Mouse (Mus musculus) lung, embryonic 15.5 days (tissue): Measurements from ENCODE around the gene Pde6d. TPM values are rescaled to one million over a fixed set of nuclear protein-coding genes. Genes with fewer than 3 reads are reported as not detected.
"Not testable (repeated sequence)": the region's sequence is repeated elsewhere in the genome, so short reads cannot be mapped to it uniquely, and the experiment has no call there.

Source experiments
- ATAC-seq: fragments of 200-750 bp; cut with Nextera tagmentation; 2 replicates; pipeline ENCODE4 v1.8.0; 2017; ENCODE audit warnings: moderate number of reproducible peaks, borderline replicate concordance; ENCODE audit not compliant: low FRiP score, low TSS enrichment; ENCODE audit errors: extremely low read depth
- H3K27ac ChIP-seq: fragments of 300-500 bp; sonication (generic); 2 replicates; pipeline ENCODE4 v1.5.1; 2015; ENCODE audit warnings: moderate library complexity, mild to moderate bottlenecking, inconsistent platforms
- H3K27me3 ChIP-seq: fragments of 300-500 bp; sonication (generic); 2 replicates; pipeline ENCODE4 v1.6.1; 2015; ENCODE audit warnings: inconsistent platforms
- H3K36me3 ChIP-seq: fragments of 300-500 bp; sonication (generic); 2 replicates; pipeline ENCODE4 v1.6.1; 2015; ENCODE audit warnings: inconsistent platforms
- H3K4me1 ChIP-seq: fragments of 300-500 bp; sonication (generic); 2 replicates; pipeline ENCODE4 v1.6.1; 2015; ENCODE audit warnings: inconsistent platforms
- H3K4me2 ChIP-seq: fragments of 300-500 bp; sonication (generic); 2 replicates; pipeline ENCODE4 v1.6.1; 2015; ENCODE audit warnings: inconsistent platforms, mild to moderate bottlenecking, moderate library complexity
- H3K4me3 ChIP-seq: fragments of 300-500 bp; sonication (generic); 2 replicates; pipeline ENCODE4 v1.5.1; 2015; ENCODE audit warnings: mild to moderate bottlenecking, inconsistent platforms
- H3K9ac ChIP-seq: fragments of 300-500 bp; sonication (generic); 2 replicates; pipeline ENCODE4 v1.6.1; 2015; ENCODE audit warnings: inconsistent platforms
- H3K9me3 ChIP-seq: fragments of 300-500 bp; sonication (generic); 2 replicates; pipeline ENCODE4 v1.6.1; 2016; ENCODE audit warnings: inconsistent platforms
- WGBS: fragments of 180-500 bp; shearing (Covaris S2); methylation state at CpG from one replicate; pipeline ENCODE4 v1.1.7; 2015; 5-methylcytosine and 5-hydroxymethylcytosine counted together
- polyA plus RNA-seq: library from polyadenylated mRNA; unstranded; fragments of >200 nt; fragmentation: Nextera tagmentation; extraction: Ambion mirVana; gene quantifications from 2 replicates; pipeline ENCODE4 v1.2.1, GENCODE M21; 2015

The Pde6d gene
- polyA plus RNA-seq, 1 experiment from 2014 or later, result 64.4 TPM

DNA sequence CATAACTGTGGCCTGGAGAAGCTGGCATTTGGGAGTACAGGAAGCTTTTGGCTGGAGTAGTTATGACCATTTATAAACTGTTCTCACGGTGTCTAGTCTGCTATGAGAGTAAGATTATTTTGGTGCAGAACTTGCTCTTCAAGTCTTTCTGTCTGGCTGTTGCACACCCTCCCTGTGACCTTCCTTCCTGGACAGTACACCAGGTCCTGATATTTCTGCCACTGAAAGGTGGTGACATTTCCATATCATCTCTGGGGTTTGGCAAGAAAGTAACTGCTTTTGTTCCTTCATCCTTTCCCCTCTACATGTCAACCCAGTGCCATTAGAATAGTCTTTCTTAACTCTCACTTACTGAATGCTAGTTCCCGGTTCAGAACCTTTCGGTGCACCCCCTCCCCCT, 23.2 kb downstream of the Pde6d start:
- Histone ChIP-seq H3K27ac (no peak overlapping the region), H3K36me3 (peaks cover 17% of the 10 kb centered on the region)
- ATAC-seq, result no peak

GRCm38 (mm10) chr1:86557872-86558271, 24.6 kb downstream of the Pde6d start:
- Histone ChIP-seq H3K9ac (no peak overlapping the region), H3K27ac (no peak overlapping the region), H3K27me3 (no peaks in the 10 kb centered on the region), H3K9me3 (no peaks in the 10 kb centered on the region), H3K4me3 (no peak overlapping the region), H3K4me1 (no peaks in the 10 kb centered on the region), H3K36me3 (peaks cover 12% of the 10 kb centered on the region), H3K4me2 (no peak overlapping the region)
- WGBS, result 57% methylated on average over 7 of the region's 7 CpGs
- no peak for ATAC-seq

More for the DNA sequence above, 23.2 kb downstream of the Pde6d start:
- no peaks in the 10 kb centered on the region for H3K27me3 ChIP-seq
- H3K4me2 ChIP-seq, result no peak overlapping the region
- WGBS, result 90% methylated on average over 3 of the region's 3 CpGs
- H3K9ac ChIP-seq, result no peak overlapping the region
- H3K4me1 ChIP-seq, result no peaks in the 10 kb centered on the region
- H3K4me3 ChIP-seq, result no peak overlapping the region
- no peaks in the 10 kb centered on the region for H3K9me3 ChIP-seq

DNA sequence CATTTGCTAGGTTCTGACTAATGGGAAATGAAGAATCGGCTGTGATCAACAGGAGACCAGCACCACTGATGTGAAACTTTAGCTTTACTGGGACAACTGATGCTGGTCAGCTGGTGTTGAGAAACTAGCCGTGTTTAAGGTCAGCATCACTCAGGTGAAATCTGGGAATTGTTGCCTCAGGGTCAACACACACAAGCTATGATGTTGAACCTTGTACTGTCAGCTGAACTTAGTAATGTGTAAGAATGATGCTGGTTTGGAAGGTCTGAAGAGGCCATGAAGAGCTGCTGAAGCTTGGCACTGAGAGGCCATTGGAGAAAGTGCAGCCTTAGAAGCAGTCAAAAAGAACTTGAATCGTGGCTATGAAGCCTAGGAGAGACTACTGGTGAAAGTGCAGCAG, 26.8 kb downstream of the Pde6d start:
- H3K9ac ChIP-seq, result no peak overlapping the region
- no peaks in the 10 kb centered on the region for H3K27me3 ChIP-seq
- no peak overlapping the region for H3K27ac ChIP-seq
- no peaks in the 10 kb centered on the region for H3K9me3 ChIP-seq
- no peak overlapping the region for H3K4me2 ChIP-seq
- H3K4me3 ChIP-seq, result no peak overlapping the region
- no peaks in the 10 kb centered on the region for H3K4me1 ChIP-seq
- WGBS, result 77% methylated on average over 3 of the region's 3 CpGs
- ATAC-seq, result no peak
- 0 out of 2 replicates have a peak, but pooled peaks cover 4% of the 10 kb centered on the region for H3K36me3 ChIP-seq

- 40% methylated on average over 2 of the region's 2 CpGs for WGBS
- H3K9me3 ChIP-seq, result no peaks in the 10 kb centered on the region
- no peak overlapping the region for H3K4me2 ChIP-seq
- H3K27me3 ChIP-seq, result no peaks in the 10 kb centered on the region
- H3K36me3 ChIP-seq, result 0 out of 2 replicates have a peak, but pooled peaks cover 4% of the 10 kb centered on the region
- no peaks in the 10 kb centered on the region for H3K4me1 ChIP-seq
- no peak for ATAC-seq
- no peak overlapping the region for H3K4me3 ChIP-seq
- no peak overlapping the region for H3K27ac ChIP-seq
- H3K9ac ChIP-seq, result no peak overlapping the region
Observed at GRCm38 (mm10) chr1:86551877-86552276, 30.6 kb downstream of the Pde6d start.

GRCm38 (mm10) chr1:86551299-86551698, 31.1 kb downstream of the Pde6d start:
- H3K36me3 ChIP-seq, result peaks cover 4% of the 10 kb centered on the region; the same call in 1 of the 2 replicates
- no peaks in the 10 kb centered on the region for H3K9me3 ChIP-seq
- no peak overlapping the region for H3K4me3 ChIP-seq
- H3K27ac ChIP-seq, result no peak overlapping the region
- no peaks in the 10 kb centered on the region for H3K4me1 ChIP-seq
- WGBS, result 64% methylated on average over 4 of the region's 4 CpGs
- ATAC-seq, result no peak
- H3K27me3 ChIP-seq, result no peaks in the 10 kb centered on the region
- H3K9ac ChIP-seq, result no peak overlapping the region
- no peak overlapping the region for H3K4me2 ChIP-seq

DNA sequence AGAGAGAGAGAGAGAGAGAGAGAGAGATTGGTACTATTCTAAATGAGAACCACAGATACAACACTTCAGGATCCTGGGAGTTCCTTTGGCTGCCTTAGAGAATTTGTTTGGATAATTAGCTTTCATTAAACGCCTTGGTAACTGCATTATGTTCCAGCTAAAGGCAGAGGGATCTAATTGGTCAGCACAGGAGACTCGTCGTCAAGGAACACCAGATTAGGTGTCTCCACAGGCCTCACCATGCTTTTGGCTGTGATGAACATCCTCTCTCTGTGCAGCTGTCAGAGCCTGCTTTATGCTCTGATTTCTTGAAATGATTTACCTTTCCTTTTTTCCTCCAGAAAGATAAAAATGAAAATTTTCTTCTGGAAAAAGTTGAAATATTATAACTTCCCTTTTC, 35.6 kb downstream of the Pde6d start:
- H3K36me3 ChIP-seq, result peaks cover 42% of the 10 kb centered on the region

GRCm38 (mm10) chr1:86542584-86542983, 39.8 kb downstream of the Pde6d start:
- peaks cover 40% of the 10 kb centered on the region for H3K36me3 ChIP-seq
- H3K4me2 ChIP-seq, result no peak overlapping the region
- no peaks in the 10 kb centered on the region for H3K27me3 ChIP-seq
- H3K9me3 ChIP-seq, result no peaks in the 10 kb centered on the region
- H3K4me1 ChIP-seq, result no peaks in the 10 kb centered on the region
- 85% methylated on average over 2 of the region's 2 CpGs for WGBS
- no peak overlapping the region for H3K27ac ChIP-seq
- H3K4me3 ChIP-seq, result no peak overlapping the region
- no peak overlapping the region for H3K9ac ChIP-seq
- no peak for ATAC-seq

More for the DNA sequence above, 35.6 kb downstream of the Pde6d start:
- Histone ChIP-seq H3K4me1 (no peaks in the 10 kb centered on the region), H3K27ac (no peak overlapping the region), H3K9me3 (no peaks in the 10 kb centered on the region), H3K9ac (no peak overlapping the region), H3K27me3 (no peaks in the 10 kb centered on the region), H3K4me2 (no peak overlapping the region), H3K4me3 (no peak overlapping the region)
- ATAC-seq, result no peak
- 60% methylated on average over 3 of the region's 3 CpGs for WGBS

DNA sequence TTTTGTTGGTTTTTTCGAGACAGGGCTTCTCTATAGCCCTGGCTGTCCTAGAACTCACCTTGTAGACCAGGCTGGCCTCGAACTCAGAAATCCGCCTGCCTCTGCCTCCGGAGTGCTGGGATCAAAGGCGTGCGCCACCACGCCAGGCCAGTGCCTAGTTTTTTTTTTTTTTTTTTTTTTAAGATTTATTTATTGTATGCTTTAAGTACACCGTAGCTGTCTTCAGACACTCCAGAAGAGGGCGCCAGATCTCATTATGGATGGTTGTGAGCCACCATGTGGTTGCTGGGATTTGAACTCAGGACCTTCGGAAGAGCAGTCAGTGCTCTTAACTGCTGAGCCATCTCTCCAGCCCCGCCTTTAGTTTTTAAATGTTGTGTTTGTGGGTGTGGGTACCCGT, 42.8 kb downstream of the Pde6d start:
- not testable (repeated sequence) for H3K4me3 ChIP-seq, H3K27ac ChIP-seq, H3K9me3 ChIP-seq, H3K9ac ChIP-seq, ATAC-seq, H3K27me3 ChIP-seq, H3K4me1 ChIP-seq, H3K4me2 ChIP-seq
- H3K36me3 ChIP-seq, result peaks cover 28% of the 10 kb centered on the region; the same call in 1 of the 2 replicates
- 83% methylated on average over 12 of the region's 12 CpGs for WGBS

- WGBS, result 62% methylated on average over 3 of the region's 3 CpGs
- no peak for ATAC-seq
Observed at GRCm38 (mm10) chr1:86538383-86538782, 44.0 kb downstream of the Pde6d start.

DNA sequence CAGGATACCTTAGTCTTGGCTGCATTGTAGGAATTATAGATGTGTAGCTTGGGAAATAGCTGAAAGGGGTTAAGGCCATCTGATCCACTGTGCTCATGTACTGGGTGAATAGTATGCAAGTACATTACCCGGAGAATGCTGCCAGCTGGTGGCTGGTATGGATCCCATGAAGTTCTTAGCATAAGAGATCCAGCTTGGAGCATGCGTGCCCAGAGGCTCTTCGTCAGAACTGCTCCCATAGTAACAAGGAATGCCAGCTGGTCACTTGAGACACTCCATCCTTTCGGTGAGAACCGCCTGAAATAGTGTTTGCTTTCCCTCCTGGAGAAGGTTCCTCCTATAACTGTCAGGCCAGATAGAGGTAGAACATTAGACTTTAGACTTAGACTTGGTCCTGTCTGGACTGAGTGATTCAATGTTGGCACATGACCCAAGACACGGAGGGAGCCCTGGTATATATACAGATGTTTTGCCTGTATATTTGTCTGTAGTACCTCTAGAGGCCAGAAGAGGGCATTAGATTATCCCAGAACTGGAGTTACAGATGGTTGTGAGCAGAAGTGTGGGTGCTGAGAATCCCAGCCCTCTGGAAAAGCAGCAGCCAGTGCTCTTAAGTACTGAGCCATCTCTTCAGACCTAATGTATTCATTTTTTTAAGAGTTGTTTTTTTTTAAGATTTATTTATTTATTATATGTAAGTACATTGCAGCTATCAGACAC, 48.9 kb downstream of the Pde6d start:
- Histone ChIP-seq H3K4me3 (no peak overlapping the region), H3K4me1 (peaks cover 33% of the 10 kb centered on the region), H3K9me3 (no peaks in the 10 kb centered on the region), H3K36me3 (peaks cover 26% of the 10 kb centered on the region), H3K27me3 (no peaks in the 10 kb centered on the region), H3K27ac (peak overlapping the region; percentile 21; the same call in 1 of the 2 replicates), H3K4me2 (no peak overlapping the region), H3K9ac (no peak overlapping the region)
- no peak for ATAC-seq
- WGBS, result 69% methylated on average over 6 of the region's 6 CpGs

More at GRCm38 (mm10) chr1:86538383-86538782, 44.0 kb downstream of the Pde6d start:
- Histone ChIP-seq H3K4me2 (no peak overlapping the region), H3K9me3 (no peaks in the 10 kb centered on the region), H3K27ac (no peak overlapping the region), H3K27me3 (no peaks in the 10 kb centered on the region), H3K9ac (no peak overlapping the region), H3K4me3 (no peak overlapping the region), H3K36me3 (peaks cover 17% of the 10 kb centered on the region; the same call in 1 of the 2 replicates), H3K4me1 (no peaks in the 10 kb centered on the region)

DNA sequence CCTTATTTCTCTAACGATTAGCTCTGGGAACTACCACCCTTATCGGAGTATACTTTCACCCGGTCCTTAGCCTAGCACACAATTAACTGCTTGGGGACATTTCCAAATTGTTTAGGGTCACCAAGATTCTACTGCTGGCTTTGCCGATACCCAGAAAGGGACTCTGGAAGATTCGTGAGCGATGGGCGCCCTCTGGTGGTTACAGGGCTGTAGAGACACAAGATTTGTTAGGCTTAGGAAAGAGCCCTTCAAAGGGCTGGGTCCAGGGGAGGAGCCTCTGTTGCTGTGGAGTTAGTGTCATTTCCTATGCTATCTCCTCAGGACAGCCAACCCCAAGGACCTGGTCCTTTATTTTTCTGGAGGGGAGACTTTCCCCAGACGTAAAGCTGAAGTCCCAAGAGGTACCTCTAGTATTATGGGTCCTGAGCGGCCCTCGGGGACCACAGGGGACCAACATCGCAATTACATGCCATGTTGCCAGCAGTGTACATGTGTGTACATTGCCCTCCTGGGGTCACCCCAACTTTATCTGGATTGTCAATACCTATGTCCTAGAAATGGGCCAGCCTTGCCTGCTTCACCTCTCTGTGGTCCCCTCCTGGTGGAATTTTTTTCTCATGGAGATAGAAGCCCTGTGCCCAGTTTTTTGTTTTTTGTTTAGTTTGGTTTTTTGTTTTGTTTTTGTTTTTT, 49.9 kb downstream of the Pde6d start:
- 25% methylated on average over 11 of the region's 11 CpGs for WGBS
- peak; percentile 43 for ATAC-seq
- H3K9ac ChIP-seq, result peak overlapping the region; percentile 9; the same call in 1 of the 2 replicates
- no peaks in the 10 kb centered on the region for H3K27me3 ChIP-seq
- peaks cover 33% of the 10 kb centered on the region for H3K4me1 ChIP-seq
- peak overlapping the region; percentile 9; the same call in 1 of the 2 replicates for H3K4me3 ChIP-seq
- peak overlapping the region; percentile 26; the same call in 1 of the 2 replicates for H3K4me2 ChIP-seq
- H3K27ac ChIP-seq, result peak overlapping the region; percentile 65
- no peaks in the 10 kb centered on the region for H3K9me3 ChIP-seq
- peaks cover 26% of the 10 kb centered on the region for H3K36me3 ChIP-seq
